Mouse (Mus musculus): Measurements from ENCODE around the gene Prkag2. TPM values are rescaled to one million over a fixed set of nuclear protein-coding genes. Genes with fewer than 3 reads are reported as not detected.

Gene Prkag2
- polyA plus RNA-seq, 1 experiment from 2014 or later: 112 TPM

DNA sequence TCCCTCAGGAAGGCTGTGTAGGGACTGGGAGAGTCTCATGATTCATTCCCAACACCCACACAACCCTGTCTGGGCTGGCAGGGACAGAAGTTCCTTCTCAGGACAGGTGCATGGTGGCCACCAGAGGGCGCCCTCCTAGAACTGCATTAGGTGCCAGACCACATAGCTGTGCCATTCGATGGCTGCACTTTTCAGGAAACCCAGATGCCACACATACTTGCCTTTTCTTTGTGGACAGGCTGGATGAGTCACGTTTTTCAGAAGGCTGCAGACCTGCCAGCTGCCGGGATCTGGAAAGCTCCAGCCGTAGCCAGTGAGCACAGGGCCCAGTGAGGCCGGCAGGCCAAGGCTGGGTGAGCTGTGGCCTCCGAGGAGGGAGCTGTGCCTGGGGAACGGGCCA is 93.6 kb downstream of the Prkag2 start:
- Histone ChIP-seq H3K4me3 (ENCODE audit: low read depth, low read length) (no peak overlapping the region), H3K9ac (ENCODE audit: low read depth, low read length) (no peak overlapping the region), H3K4me2 (ENCODE audit: low read length) (no peak overlapping the region), H3K27ac (ENCODE audit: low read length) (no peak overlapping the region), H3K36me3 (ENCODE audit: control insufficient read depth, insufficient read depth, low read length) (no peaks in the 10 kb centered on the region), H3K9me3 (replicated peaks; ENCODE audit: control insufficient read depth, low read length, poor library complexity, severe bottlenecking) (no peaks in the 10 kb centered on the region), H3K27me3 (ENCODE audit: control insufficient read depth, insufficient read depth, low read depth, low read length) (no peaks in the 10 kb centered on the region), H3K4me1 (ENCODE audit: control insufficient read depth, insufficient read depth, low read length) (peaks cover 7% of the 10 kb centered on the region)
- 40% methylated on average over 8 of the region's 8 CpGs for WGBS
- 0 out of 2 replicates have a peak, but pooled peaks have one; percentile 46 for ATAC-seq

- no peak overlapping the region for H3K27ac ChIP-seq (ENCODE audit: low read length)
- H3K9ac ChIP-seq (ENCODE audit: low read depth, low read length): no peak overlapping the region
- H3K9me3 ChIP-seq (replicated peaks; ENCODE audit: control insufficient read depth, low read length, poor library complexity, severe bottlenecking): no peaks in the 10 kb centered on the region
- no peak for ATAC-seq
- H3K4me2 ChIP-seq (ENCODE audit: low read length): no peak overlapping the region
- H3K4me3 ChIP-seq (ENCODE audit: low read depth, low read length): no peak overlapping the region
- no peaks in the 10 kb centered on the region for H3K36me3 ChIP-seq (ENCODE audit: control insufficient read depth, insufficient read depth, low read length)
- no peaks in the 10 kb centered on the region for H3K27me3 ChIP-seq (ENCODE audit: control insufficient read depth, insufficient read depth, low read depth, low read length)
- H3K4me1 ChIP-seq (ENCODE audit: control insufficient read depth, insufficient read depth, low read length): peaks cover 3% of the 10 kb centered on the region
- WGBS: 39% methylated on average over 6 of the region's 6 CpGs
Observed at GRCm38 (mm10) chr5:25005532-25006129, 94.8 kb downstream of the Prkag2 start.

GRCm38 (mm10) chr5:25001391-25001794 is 99.0 kb downstream of the Prkag2 start:
- ATAC-seq: no peak
- Histone ChIP-seq H3K4me3 (ENCODE audit: low read depth, low read length) (no peak overlapping the region), H3K9ac (ENCODE audit: low read depth, low read length) (no peak overlapping the region), H3K4me1 (ENCODE audit: control insufficient read depth, insufficient read depth, low read length) (no peaks in the 10 kb centered on the region), H3K9me3 (replicated peaks; ENCODE audit: control insufficient read depth, low read length, poor library complexity, severe bottlenecking) (no peaks in the 10 kb centered on the region), H3K36me3 (ENCODE audit: control insufficient read depth, insufficient read depth, low read length) (no peaks in the 10 kb centered on the region), H3K27me3 (ENCODE audit: control insufficient read depth, insufficient read depth, low read depth, low read length) (no peaks in the 10 kb centered on the region), H3K4me2 (ENCODE audit: low read length) (no peak overlapping the region), H3K27ac (ENCODE audit: low read length) (no peak overlapping the region)
- 76% methylated on average over 8 of the region's 8 CpGs for WGBS

- no peaks in the 10 kb centered on the region for H3K36me3 ChIP-seq (ENCODE audit: control insufficient read depth, insufficient read depth, low read length)
- H3K4me1 ChIP-seq (ENCODE audit: control insufficient read depth, insufficient read depth, low read length): no peaks in the 10 kb centered on the region
- no peaks in the 10 kb centered on the region for H3K27me3 ChIP-seq (ENCODE audit: control insufficient read depth, insufficient read depth, low read depth, low read length)
- no peaks in the 10 kb centered on the region for H3K9me3 ChIP-seq (replicated peaks; ENCODE audit: control insufficient read depth, low read length, poor library complexity, severe bottlenecking)
- no peak for ATAC-seq
- no peak overlapping the region for H3K4me2 ChIP-seq (ENCODE audit: low read length)
- H3K27ac ChIP-seq (ENCODE audit: low read length): no peak overlapping the region
- H3K4me3 ChIP-seq (ENCODE audit: low read depth, low read length): no peak overlapping the region
- no peak overlapping the region for H3K9ac ChIP-seq (ENCODE audit: low read depth, low read length)
- WGBS: 62% methylated on average over 4 of the region's 4 CpGs
Observed at GRCm38 (mm10) chr5:24999351-24999750, 101.1 kb downstream of the Prkag2 start.

GRCm38 (mm10) chr5:24995576-24996100 is 104.8 kb downstream of the Prkag2 start:
- 61% methylated on average over 13 of the region's 13 CpGs for WGBS
- no peaks in the 10 kb centered on the region for H3K9me3 ChIP-seq (replicated peaks; ENCODE audit: control insufficient read depth, low read length, poor library complexity, severe bottlenecking)
- H3K9ac ChIP-seq (ENCODE audit: low read depth, low read length): 0 out of 2 replicates have a peak overlapping the region, but pooled peaks have one; percentile 11
- no peaks in the 10 kb centered on the region for H3K36me3 ChIP-seq (ENCODE audit: control insufficient read depth, insufficient read depth, low read length)
- H3K27ac ChIP-seq (ENCODE audit: low read length): no peak overlapping the region
- peak overlapping the region; percentile 38 for H3K4me2 ChIP-seq (ENCODE audit: low read length)
- ATAC-seq: peak; percentile 74
- no peaks in the 10 kb centered on the region for H3K4me1 ChIP-seq (ENCODE audit: control insufficient read depth, insufficient read depth, low read length)
- no peaks in the 10 kb centered on the region for H3K27me3 ChIP-seq (ENCODE audit: control insufficient read depth, insufficient read depth, low read depth, low read length)
- peak overlapping the region; percentile 4; the same call in 1 of the 2 replicates for H3K4me3 ChIP-seq (ENCODE audit: low read depth, low read length)

DNA sequence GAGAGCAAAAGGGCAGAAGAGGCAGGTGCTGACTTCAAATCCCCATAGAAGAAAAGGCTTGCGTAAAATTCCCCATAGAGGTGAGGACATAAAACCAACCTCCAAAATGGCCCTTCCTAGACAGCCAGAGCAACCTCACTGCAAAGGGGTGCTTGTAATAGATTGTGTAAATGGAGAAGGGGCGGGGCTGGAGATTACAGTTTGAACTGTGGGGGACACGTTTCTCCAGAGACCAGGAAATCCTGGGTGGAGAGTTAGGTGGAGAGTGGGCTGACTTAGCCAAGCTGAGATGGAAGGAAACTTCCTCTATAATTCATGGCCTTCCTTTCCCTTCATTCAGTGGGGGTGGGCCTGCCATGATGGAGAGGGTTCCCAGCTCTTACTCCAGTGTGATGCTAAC is 107.3 kb downstream of the Prkag2 start:
- Histone ChIP-seq H3K4me1 (ENCODE audit: control insufficient read depth, insufficient read depth, low read length) (no peaks in the 10 kb centered on the region), H3K27me3 (ENCODE audit: control insufficient read depth, insufficient read depth, low read depth, low read length) (no peaks in the 10 kb centered on the region), H3K4me2 (ENCODE audit: low read length) (no peak overlapping the region), H3K4me3 (ENCODE audit: low read depth, low read length) (no peak overlapping the region), H3K9me3 (replicated peaks; ENCODE audit: control insufficient read depth, low read length, poor library complexity, severe bottlenecking) (no peaks in the 10 kb centered on the region), H3K27ac (ENCODE audit: low read length) (no peak overlapping the region), H3K36me3 (ENCODE audit: control insufficient read depth, insufficient read depth, low read length) (no peaks in the 10 kb centered on the region), H3K9ac (ENCODE audit: low read depth, low read length) (no peak overlapping the region)
- WGBS: 73% methylated on average over 3 of the region's 3 CpGs
- no peak for ATAC-seq

- no peak for ATAC-seq
- Histone ChIP-seq H3K27ac (ENCODE audit: low read length) (no peak overlapping the region), H3K4me2 (ENCODE audit: low read length) (no peak overlapping the region), H3K9me3 (replicated peaks; ENCODE audit: control insufficient read depth, low read length, poor library complexity, severe bottlenecking) (no peaks in the 10 kb centered on the region), H3K36me3 (ENCODE audit: control insufficient read depth, insufficient read depth, low read length) (no peaks in the 10 kb centered on the region), H3K9ac (ENCODE audit: low read depth, low read length) (no peak overlapping the region), H3K4me3 (ENCODE audit: low read depth, low read length) (no peak overlapping the region), H3K4me1 (ENCODE audit: control insufficient read depth, insufficient read depth, low read length) (peaks cover 7% of the 10 kb centered on the region), H3K27me3 (ENCODE audit: control insufficient read depth, insufficient read depth, low read depth, low read length) (no peaks in the 10 kb centered on the region)
- WGBS: 71% methylated on average over 1 of the region's 1 CpGs
Observed at GRCm38 (mm10) chr5:24991575-24991974, 108.9 kb downstream of the Prkag2 start.

GRCm38 (mm10) chr5:24990460-24990859 is 110.0 kb downstream of the Prkag2 start:
- Histone ChIP-seq H3K36me3 (ENCODE audit: control insufficient read depth, insufficient read depth, low read length) (no peaks in the 10 kb centered on the region), H3K9me3 (replicated peaks; ENCODE audit: control insufficient read depth, low read length, poor library complexity, severe bottlenecking) (no peaks in the 10 kb centered on the region), H3K27me3 (ENCODE audit: control insufficient read depth, insufficient read depth, low read depth, low read length) (no peaks in the 10 kb centered on the region), H3K4me2 (ENCODE audit: low read length) (no peak overlapping the region), H3K27ac (ENCODE audit: low read length) (no peak overlapping the region), H3K4me1 (ENCODE audit: control insufficient read depth, insufficient read depth, low read length) (peaks cover 16% of the 10 kb centered on the region), H3K9ac (ENCODE audit: low read depth, low read length) (no peak overlapping the region), H3K4me3 (ENCODE audit: low read depth, low read length) (no peak overlapping the region)
- no peak for ATAC-seq
- 71% methylated on average over 5 of the region's 5 CpGs for WGBS

- Histone ChIP-seq H3K9me3 (replicated peaks; ENCODE audit: control insufficient read depth, low read length, poor library complexity, severe bottlenecking) (no peaks in the 10 kb centered on the region), H3K36me3 (ENCODE audit: control insufficient read depth, insufficient read depth, low read length) (no peaks in the 10 kb centered on the region), H3K9ac (ENCODE audit: low read depth, low read length) (no peak overlapping the region), H3K4me2 (ENCODE audit: low read length) (no peak overlapping the region), H3K4me1 (ENCODE audit: control insufficient read depth, insufficient read depth, low read length) (peaks cover 24% of the 10 kb centered on the region), H3K4me3 (ENCODE audit: low read depth, low read length) (no peak overlapping the region), H3K27ac (ENCODE audit: low read length) (no peak overlapping the region), H3K27me3 (ENCODE audit: control insufficient read depth, insufficient read depth, low read depth, low read length) (no peaks in the 10 kb centered on the region)
- ATAC-seq: no peak
- 49% methylated on average over 3 of the region's 3 CpGs for WGBS
Observed at GRCm38 (mm10) chr5:24989683-24990082, 110.8 kb downstream of the Prkag2 start.

All from midbrain, embryonic 16.5 days (tissue).